Mouse (Mus musculus) midbrain, embryonic 14.5 days (tissue): ENCODE data around the gene F10. TPM values are rescaled to one million over a fixed set of nuclear protein-coding genes. Genes with fewer than 3 reads are reported as not detected.

Source experiments
- ATAC-seq: fragments of 200-750 bp; cut with Nextera tagmentation; 2 replicates; pipeline ENCODE4 v1.8.0; 2017; ENCODE audit warnings: moderate number of reproducible peaks, moderate library complexity; ENCODE audit not compliant: low FRiP score, low TSS enrichment
- DNase-seq: peaks from one replicate; pipeline ENCODE4 v3.0.0-alpha.2; 2015
- H3K27ac ChIP-seq: fragments of 300-500 bp; sonication (generic); replicated peaks from 2 replicates; pipeline ENCODE4 v1.5.1; 2014; ENCODE audit warnings: mild to moderate bottlenecking, low read depth, low read length, moderate library complexity
- H3K27me3 ChIP-seq: fragments of 300-500 bp; sonication (generic); 2 replicates; pipeline ENCODE4 v1.6.1; 2014; ENCODE audit warnings: low read length, control low read depth, mixed read lengths; ENCODE audit not compliant: control insufficient read depth, insufficient read depth
- H3K36me3 ChIP-seq: fragments of 300-500 bp; sonication (generic); 2 replicates; pipeline ENCODE4 v1.6.1; 2014; ENCODE audit warnings: low read length, control low read depth; ENCODE audit not compliant: control insufficient read depth, insufficient read depth
- H3K4me1 ChIP-seq: fragments of 300-500 bp; sonication (generic); 2 replicates; pipeline ENCODE4 v1.6.1; 2014; ENCODE audit warnings: mild to moderate bottlenecking, antibody characterized with exemption, low read length, control low read depth; ENCODE audit not compliant: control insufficient read depth, insufficient read depth
- H3K4me2 ChIP-seq: fragments of 300-500 bp; sonication (generic); 2 replicates; pipeline ENCODE4 v1.6.1; 2014; ENCODE audit warnings: mild to moderate bottlenecking, low read length, moderate library complexity
- H3K4me3 ChIP-seq: fragments of 300-500 bp; sonication (generic); replicated peaks from 2 replicates; pipeline ENCODE4 v1.5.1; 2014; ENCODE audit warnings: low read depth, low read length
- H3K9ac ChIP-seq: fragments of 300-500 bp; sonication (generic); replicated peaks from 2 replicates; pipeline ENCODE4 v1.6.1; 2014; ENCODE audit warnings: mild to moderate bottlenecking, low read length, moderate library complexity
- H3K9me3 ChIP-seq: fragments of 300-500 bp; sonication (generic); 2 replicates; pipeline ENCODE4 v1.6.1; 2016; ENCODE audit warnings: low read length, control low read depth, mixed read lengths; ENCODE audit not compliant: control insufficient read depth
- WGBS: fragments of 180-500 bp; shearing (Covaris S2); extraction: QIAGEN DNeasy Blood & Tissue Kit; methylation state at CpG from one replicate; pipeline ENCODE4 v1.1.7; 2014; 5-methylcytosine and 5-hydroxymethylcytosine counted together
- polyA plus RNA-seq: library from polyadenylated mRNA; unstranded; fragments of >200 nt; fragmentation: Nextera tagmentation; extraction: Ambion mirVana; gene quantifications from 2 replicates; pipeline ENCODE4 v1.2.1, GENCODE M21; 2014

F10 gene
- polyA plus RNA-seq, 1 experiment from 2014 or later: 0.29 TPM

- Histone ChIP-seq H3K27ac (no peak overlapping the region), H3K4me2 (no peak overlapping the region), H3K4me1 (peaks cover 2% of the 10 kb centered on the region; the same call in 1 of the 2 replicates), H3K27me3 (no peaks in the 10 kb centered on the region), H3K4me3 (no peak overlapping the region), H3K9ac (no peak overlapping the region), H3K36me3 (no peaks in the 10 kb centered on the region), H3K9me3 (no peaks in the 10 kb centered on the region)
- WGBS: 65% methylated on average over 6 of the region's 6 CpGs
- ATAC-seq: no peak
- no peak for DNase-seq
Measured at GRCm38 (mm10) chr8:13039054-13039453, 1.9 kb downstream of the F10 start.

DNA sequence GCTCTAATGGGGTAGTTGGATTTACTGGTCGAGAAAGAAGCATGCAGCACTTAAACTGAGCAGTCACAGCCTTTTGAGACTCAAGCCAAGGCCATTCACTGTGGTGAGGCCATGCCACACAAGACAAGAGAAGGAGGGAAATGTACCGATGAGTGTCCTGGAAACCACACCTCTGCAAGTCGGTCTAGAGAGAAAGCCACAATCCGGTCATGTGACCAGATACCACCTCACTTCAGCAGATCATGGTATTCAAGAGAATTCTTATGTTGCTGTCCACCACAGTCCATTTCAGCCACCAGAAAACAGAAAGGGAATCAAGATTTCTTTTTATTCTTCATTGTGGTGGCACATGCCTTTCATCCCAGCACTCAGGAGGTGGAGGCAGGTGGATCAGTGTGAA, 4.4 kb downstream of the F10 start:
- Histone ChIP-seq H3K36me3 (no peaks in the 10 kb centered on the region), H3K27ac (no peak overlapping the region), H3K9ac (no peak overlapping the region), H3K4me2 (no peak overlapping the region), H3K27me3 (no peaks in the 10 kb centered on the region), H3K4me1 (peaks cover 2% of the 10 kb centered on the region; the same call in 1 of the 2 replicates), H3K9me3 (no peaks in the 10 kb centered on the region), H3K4me3 (no peak overlapping the region)
- ATAC-seq (no peak), DNase-seq (no peak)
- 86% methylated on average over 4 of the region's 4 CpGs for WGBS

DNA sequence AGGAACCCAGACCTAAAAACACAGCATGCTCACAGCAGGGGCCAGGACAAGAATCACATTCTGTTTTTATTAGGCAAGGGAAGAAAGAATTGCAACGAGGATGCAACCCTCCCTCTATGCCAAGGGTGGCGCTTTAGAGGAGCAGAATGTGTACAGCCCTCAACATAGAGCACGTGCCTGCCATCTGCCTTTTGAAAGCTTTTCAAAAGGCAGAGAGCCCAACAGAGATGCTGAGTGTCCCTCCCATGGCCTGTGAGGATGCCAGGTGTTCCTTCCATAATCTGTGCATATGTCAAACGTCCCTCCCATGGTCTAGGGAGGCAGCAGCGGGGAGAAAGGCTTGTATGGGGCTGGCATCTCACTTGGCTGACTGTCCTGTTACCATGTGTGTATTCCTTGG, 10.5 kb downstream of the F10 start:
- H3K4me3 ChIP-seq: no peak overlapping the region
- ATAC-seq (no peak), DNase-seq (no peak)
- no peak overlapping the region for H3K9ac ChIP-seq
- no peaks in the 10 kb centered on the region for H3K9me3 ChIP-seq
- no peaks in the 10 kb centered on the region for H3K36me3 ChIP-seq
- no peak overlapping the region for H3K4me2 ChIP-seq
- WGBS: 53% methylated on average over 5 of the region's 5 CpGs
- H3K27ac ChIP-seq: no peak overlapping the region
- H3K4me1 ChIP-seq: no peaks in the 10 kb centered on the region
- H3K27me3 ChIP-seq: no peaks in the 10 kb centered on the region

DNA sequence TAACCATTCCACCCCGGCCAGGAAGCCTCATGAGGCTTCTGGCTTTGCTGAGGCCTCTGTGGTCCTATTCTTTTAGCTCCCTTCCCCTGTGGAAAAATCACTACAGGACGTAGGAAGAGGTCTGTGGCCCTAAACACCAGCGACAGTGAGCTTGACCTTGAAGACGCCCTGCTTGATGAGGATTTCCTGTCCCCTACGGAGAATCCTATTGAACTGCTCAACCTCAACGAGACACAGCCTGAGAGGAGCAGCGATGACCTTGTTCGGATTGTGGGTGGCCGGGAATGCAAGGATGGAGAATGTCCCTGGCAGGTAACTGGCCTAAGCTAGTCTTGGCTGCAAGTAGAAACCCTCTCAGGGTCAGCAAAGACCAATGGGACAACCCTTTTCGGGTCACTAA, 13.4 kb downstream of the F10 start:
- Histone ChIP-seq H3K9me3 (no peaks in the 10 kb centered on the region), H3K27ac (no peak overlapping the region), H3K9ac (no peak overlapping the region), H3K4me3 (no peak overlapping the region), H3K27me3 (no peaks in the 10 kb centered on the region), H3K36me3 (no peaks in the 10 kb centered on the region), H3K4me1 (no peaks in the 10 kb centered on the region), H3K4me2 (no peak overlapping the region)
- ATAC-seq: no peak
- 67% methylated on average over 10 of the region's 10 CpGs for WGBS
- no peak for DNase-seq

DNA sequence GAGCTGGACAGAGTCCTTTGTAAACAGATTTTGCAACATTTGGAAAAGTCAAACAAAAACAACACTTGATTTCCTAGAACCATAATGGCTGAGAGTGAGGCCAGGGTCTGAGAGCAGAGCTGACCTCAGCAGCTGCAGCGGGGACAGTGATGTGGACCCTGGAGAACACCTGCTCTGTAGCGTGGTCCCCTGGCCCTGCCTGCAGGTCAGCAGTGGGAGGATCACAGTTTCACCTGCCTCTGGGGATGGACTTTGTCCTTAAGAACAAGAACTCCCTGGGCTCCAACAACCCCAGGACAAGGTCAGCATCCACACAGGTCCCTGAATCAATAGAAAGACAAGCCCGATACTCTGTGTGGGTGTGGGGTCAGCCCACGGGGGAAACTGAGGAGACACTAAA, 20.2 kb downstream of the F10 start:
- H3K27ac ChIP-seq: no peak overlapping the region
- H3K4me1 ChIP-seq: no peaks in the 10 kb centered on the region
- no peak overlapping the region for H3K4me3 ChIP-seq
- H3K36me3 ChIP-seq: no peaks in the 10 kb centered on the region
- H3K27me3 ChIP-seq: no peaks in the 10 kb centered on the region
- no peak overlapping the region for H3K9ac ChIP-seq
- WGBS: 89% methylated on average over 4 of the region's 4 CpGs
- no peak overlapping the region for H3K4me2 ChIP-seq
- DNase-seq (no peak), ATAC-seq (no peak)
- no peaks in the 10 kb centered on the region for H3K9me3 ChIP-seq

- ATAC-seq (no peak), DNase-seq (no peak)
- no peak within 1 kb of the TSS for H3K9ac ChIP-seq
- no peaks in the 10 kb centered on the region for H3K36me3 ChIP-seq
- no peak within 1 kb of the TSS for H3K4me2 ChIP-seq
- H3K4me1 ChIP-seq: no peaks in the 10 kb centered on the region
- no peak within 1 kb of the TSS for H3K27ac ChIP-seq
- no peaks in the 10 kb centered on the region for H3K9me3 ChIP-seq
- no peak within 1 kb of the TSS for H3K4me3 ChIP-seq
- no peaks in the 10 kb centered on the region for H3K27me3 ChIP-seq
- 82% methylated on average over 17 of the region's 17 CpGs for WGBS
Measured at GRCm38 (mm10) chr8:13060441-13061150, 23.5 kb downstream of the F10 start, which contains the start of gene Proz. TSS of gene Proz (plus strand) at chr8:13060914.

DNA sequence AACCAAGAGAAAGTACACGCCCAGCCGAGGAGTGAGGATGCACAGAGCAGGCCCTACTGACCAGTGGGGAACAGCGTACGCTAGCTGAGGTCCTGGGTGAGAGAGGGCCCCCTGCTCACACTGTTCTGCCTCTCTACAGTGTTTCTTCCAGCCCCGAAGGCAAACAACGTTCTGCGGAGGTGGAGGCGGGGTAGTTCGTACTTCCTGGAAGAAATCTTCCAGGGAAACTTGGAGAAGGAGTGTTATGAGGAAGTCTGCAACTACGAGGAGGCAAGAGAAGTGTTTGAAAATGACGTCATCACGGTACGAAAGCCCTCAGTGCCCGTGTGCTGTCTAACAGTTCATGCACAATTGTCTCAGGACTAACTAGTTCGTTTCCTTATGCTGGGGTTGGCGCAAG, 26.0 kb downstream of the F10 start:
- Histone ChIP-seq H3K27me3 (no peaks in the 10 kb centered on the region), H3K9ac (no peak overlapping the region), H3K27ac (no peak overlapping the region), H3K4me1 (no peaks in the 10 kb centered on the region), H3K4me3 (no peak overlapping the region), H3K4me2 (no peak overlapping the region), H3K9me3 (no peaks in the 10 kb centered on the region), H3K36me3 (no peaks in the 10 kb centered on the region)
- 85% methylated on average over 16 of the region's 16 CpGs for WGBS
- no peak for DNase-seq
- no peak for ATAC-seq

DNA sequence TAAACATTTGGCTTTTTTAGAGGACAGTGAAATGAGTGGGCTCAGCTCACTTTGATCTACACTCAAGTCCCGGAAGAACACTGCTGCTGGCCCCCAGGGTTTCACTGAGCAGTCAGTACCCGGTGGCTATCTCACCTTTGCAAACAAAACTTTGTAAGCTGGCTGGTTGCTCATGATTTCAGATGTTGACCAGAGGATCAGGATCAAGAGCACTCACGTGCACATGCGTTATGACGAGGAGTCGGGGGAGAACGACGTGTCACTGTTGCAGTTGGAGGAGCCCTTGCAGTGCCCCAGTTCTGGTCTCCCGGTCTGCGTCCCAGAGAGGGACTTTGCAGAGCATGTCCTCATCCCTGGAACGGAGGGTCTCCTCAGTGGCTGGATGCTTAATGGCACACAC, 36.1 kb downstream of the F10 start:
- no peak overlapping the region for H3K4me2 ChIP-seq
- DNase-seq: no peak
- peaks cover 58% of the 10 kb centered on the region for H3K36me3 ChIP-seq

GRCm38 (mm10) chr8:13075044-13075443, 37.9 kb downstream of the F10 start:
- no peak for ATAC-seq
- WGBS: 95% methylated on average over 8 of the region's 8 CpGs
- Histone ChIP-seq H3K36me3 (peaks cover 76% of the 10 kb centered on the region), H3K27ac (no peak overlapping the region), H3K4me2 (no peak overlapping the region), H3K9ac (no peak overlapping the region), H3K9me3 (no peaks in the 10 kb centered on the region), H3K4me1 (no peaks in the 10 kb centered on the region), H3K27me3 (no peaks in the 10 kb centered on the region), H3K4me3 (no peak overlapping the region)
- no peak for DNase-seq

More for the DNA sequence above, 36.1 kb downstream of the F10 start:
- Histone ChIP-seq H3K9ac (no peak overlapping the region), H3K27me3 (no peaks in the 10 kb centered on the region), H3K4me1 (no peaks in the 10 kb centered on the region), H3K27ac (no peak overlapping the region), H3K4me3 (no peak overlapping the region), H3K9me3 (no peaks in the 10 kb centered on the region)
- WGBS: 94% methylated on average over 11 of the region's 11 CpGs
- no peak for ATAC-seq
